9 mouse cellular contexts compared by ENCODE assay signal in genomic region chr9:103134450-103135030, GRCm38 (mm10). TPM values are rescaled to one million over a fixed set of nuclear protein-coding genes. Genes with fewer than 3 reads are reported as not detected.
DNase-seq lines count a peak whose midpoint lies in the region; ATAC-seq lines count a peak whose summit lies in the region.
"Had no signal": no experiment of that assay in that cellular context is flagged by ENCODE, and none has a peak within 500 bp of the region (broad histone marks: within the 10 kb centered on the region; RNA-seq: fewer than 3 reads in every experiment).

No protein-coding gene starts in this region.

- no peaks in the 10 kb centered on the region for H3K4me1 ChIP-seq in lung, embryonic 15.5 days
- no peaks in the 10 kb centered on the region for H3K4me1 ChIP-seq in stomach, embryonic 15.5 days
- peaks cover 39% of the 10 kb centered on the region for H3K4me1 ChIP-seq in heart, embryonic 12.5 days (replicated peaks)

- H3K4me2 ChIP-seq in lung, embryonic 15.5 days = no peak overlapping the region
- no peak overlapping the region for H3K4me2 ChIP-seq in stomach, embryonic 15.5 days
- H3K4me2 ChIP-seq in heart, embryonic 12.5 days = no peak overlapping the region

- WGBS in lung, embryonic 15.5 days = 45% methylated on average over 9 of the region's 9 CpGs
- 43% methylated on average over 9 of the region's 9 CpGs for WGBS in stomach, embryonic 15.5 days
- WGBS in heart, embryonic 12.5 days = 51% methylated on average over 9 of the region's 9 CpGs

- no peak overlapping the region for H3K4me3 ChIP-seq in lung, embryonic 15.5 days
- no peak overlapping the region for H3K4me3 ChIP-seq in stomach, embryonic 15.5 days (replicated peaks)
- H3K4me3 ChIP-seq in heart, embryonic 12.5 days = no peak overlapping the region

- H3K9me3 ChIP-seq in lung, embryonic 15.5 days = no peaks in the 10 kb centered on the region
- H3K9me3 ChIP-seq in stomach, embryonic 15.5 days = no peaks in the 10 kb centered on the region
- H3K9me3 ChIP-seq in heart, embryonic 12.5 days (replicated peaks) = no peaks in the 10 kb centered on the region

- H3K36me3 ChIP-seq in lung, embryonic 15.5 days = no peaks in the 10 kb centered on the region
- no peaks in the 10 kb centered on the region for H3K36me3 ChIP-seq in stomach, embryonic 15.5 days
- H3K36me3 ChIP-seq in heart, embryonic 12.5 days = no peaks in the 10 kb centered on the region

- no peaks in the 10 kb centered on the region for H3K27me3 ChIP-seq in lung, embryonic 15.5 days
- H3K27me3 ChIP-seq in stomach, embryonic 15.5 days (replicated peaks) = no peaks in the 10 kb centered on the region
- 0 out of 2 replicates have a peak, but pooled peaks cover 4% of the 10 kb centered on the region for H3K27me3 ChIP-seq in heart, embryonic 12.5 days (replicated peaks)

- 0 out of 2 replicates have a peak, but pooled peaks have one; percentile 13 for ATAC-seq in cerebellum, adult (ENCODE audit: insufficient number of reproducible peaks, low FRiP score, low TSS enrichment)
- ATAC-seq in lung, embryonic 15.5 days (ENCODE audit: borderline replicate concordance, extremely low read depth, low FRiP score, low TSS enrichment) = 0 out of 2 replicates have a peak, but pooled peaks have one; percentile 9
- 0 out of 2 replicates have a peak, but pooled peaks have one; percentile 40 for ATAC-seq in stomach, embryonic 15.5 days (ENCODE audit: insufficient read depth, low FRiP score, low read depth)
- ATAC-seq in heart, embryonic 12.5 days (ENCODE audit: insufficient number of reproducible peaks, low FRiP score) = no peak; the same call in 1 of the 2 replicates

- no peak overlapping the region for H3K9ac ChIP-seq in lung, embryonic 15.5 days
- H3K9ac ChIP-seq in stomach, embryonic 15.5 days = no peak overlapping the region
- H3K9ac ChIP-seq in heart, embryonic 12.5 days = no peak overlapping the region

- H3K27ac ChIP-seq in lung, embryonic 15.5 days = no peak overlapping the region
- H3K27ac ChIP-seq in stomach, embryonic 15.5 days = no peak overlapping the region
- H3K27ac ChIP-seq in heart, embryonic 12.5 days (ENCODE audit: poor library complexity, severe bottlenecking) = no peak overlapping the region

- DNase-seq in cerebellum, postnatal 4 days (ENCODE audit: low spot score in 2 of 2) = no peak
- DNase-seq in lung, postnatal 14 days = no peak
- DNase-seq in induced T-regulatory cell, adult 2 months (ENCODE audit: low read depth) = peak; percentile 78
- DNase-seq in testis, postnatal 14 days (ENCODE audit: low spot score) = no peak
- DNase-seq: kidney, adult 18-20 months had no signal

RNA-seq across cellular contexts. Expression of gene Rab6b, which starts 23.0 kb away (rescaled TPM):
- 3.8 and 4.3 TPM in 2 replicates for polyA plus RNA-seq in lung, embryonic 15.5 days (2015; fragmentation: Nextera tagmentation; extraction: Ambion mirVana)
- 5.6 and 7.3 TPM in 2 replicates for polyA plus RNA-seq in stomach, embryonic 15.5 days (2015; fragmentation: Nextera tagmentation; extraction: Ambion mirVana)
- polyA plus RNA-seq in heart, embryonic 12.5 days (2016; fragmentation: Nextera tagmentation; extraction: Ambion mirVana) = 3.0 and 3.2 TPM in 2 replicates
